Mouse (Mus musculus) adrenal gland, postnatal 36 days (tissue): ENCODE measurements around the gene Pglyrp2. TPM values are rescaled to one million over a fixed set of nuclear protein-coding genes. Genes with fewer than 3 reads are reported as not detected.

Experiments
- DNase-seq, 2 experiments: peaks; one replicate each; pipeline ENCODE4 v3.0.0; 2021; ENCODE audit warnings: mixed read lengths in 1 of 2
- total RNA-seq, 2 experiments: library from RNA; stranded (reverse); gene quantifications; 2 replicates each; pipeline ENCODE4 v1.2.3; 2021

Gene Pglyrp2
- total RNA-seq, 2 experiments from 2014 or later, result 0.16 TPM; not detected in 1

DNA sequence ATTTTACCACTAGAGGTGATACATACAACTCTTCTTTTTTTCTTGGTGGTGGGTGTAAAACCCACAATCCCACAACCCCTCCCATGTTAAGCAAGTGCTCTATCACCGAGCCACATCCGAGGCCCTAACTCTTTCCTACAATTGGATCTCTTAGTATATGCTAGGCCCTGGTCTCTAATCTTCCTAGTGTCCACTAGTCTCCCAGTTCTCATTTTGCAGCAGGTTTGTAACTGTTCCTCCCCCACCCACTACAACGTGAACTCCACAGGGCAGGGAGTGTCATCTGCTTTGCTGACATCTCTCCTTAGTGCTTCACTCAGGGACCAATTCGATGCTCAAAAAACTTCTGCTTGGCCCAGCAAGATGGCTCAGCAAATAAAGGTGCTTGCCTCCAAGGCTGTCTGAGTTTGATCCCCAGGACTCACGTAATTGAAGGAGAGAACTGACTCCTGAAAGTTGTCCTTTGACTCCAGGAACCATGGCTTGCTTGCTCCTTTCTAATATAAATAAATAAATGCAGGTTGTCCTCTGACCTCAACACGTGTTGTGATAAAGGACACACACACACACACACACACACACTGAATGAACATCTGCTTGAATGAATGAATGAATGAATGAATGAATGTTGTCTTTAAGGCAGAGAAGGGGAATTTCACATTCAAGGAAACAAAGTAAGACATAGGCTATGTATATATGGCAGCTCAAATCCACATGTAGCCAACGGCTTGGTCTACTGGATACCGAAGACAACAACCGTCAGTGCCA lies 21.8 kb downstream of the Pglyrp2 start:
- no peak for DNase-seq

DNA sequence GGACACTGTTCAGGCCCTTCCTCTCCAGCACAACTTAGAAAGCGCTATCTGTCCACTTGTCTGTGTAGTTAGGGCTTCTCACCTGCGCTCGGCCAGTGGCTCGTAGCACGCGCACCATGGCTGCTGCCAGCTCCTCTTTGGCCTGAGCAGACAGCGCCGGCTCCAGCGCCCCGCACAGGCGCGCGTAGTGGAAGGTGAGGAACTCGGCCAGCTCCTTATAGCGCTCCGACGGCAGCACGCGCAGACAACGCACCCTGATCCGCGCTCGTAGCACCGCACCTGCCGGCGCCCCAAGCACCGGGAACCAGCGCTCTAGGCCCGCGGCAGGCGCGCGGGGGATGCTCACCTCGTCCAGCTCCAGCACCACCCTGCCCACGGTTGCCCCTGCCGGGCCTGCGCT lies 27.7 kb downstream of the Pglyrp2 start:
- DNase-seq, result no peak

DNA sequence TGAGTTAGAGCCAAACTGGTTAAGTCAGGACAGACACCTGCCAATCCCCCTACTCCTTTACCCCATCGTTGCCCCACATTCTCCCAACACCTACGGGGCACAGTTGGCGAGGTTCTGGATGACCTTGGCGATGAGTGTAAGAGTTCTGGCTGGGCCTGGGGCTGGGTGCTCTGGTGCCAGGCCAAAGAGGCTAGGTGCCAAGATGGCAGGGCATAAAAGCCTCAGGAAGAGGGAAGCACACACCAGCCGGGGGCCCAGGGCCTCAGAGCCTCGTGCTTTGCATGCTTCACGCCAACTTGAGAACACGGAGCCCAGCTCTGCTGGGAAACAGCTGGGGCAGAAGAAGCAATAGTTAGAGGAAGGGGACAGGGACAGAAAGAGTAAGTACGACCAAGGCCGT lies 30.0 kb downstream of the Pglyrp2 start:
- peak in 1 of 2 experiments; percentile 48 for DNase-seq

DNA sequence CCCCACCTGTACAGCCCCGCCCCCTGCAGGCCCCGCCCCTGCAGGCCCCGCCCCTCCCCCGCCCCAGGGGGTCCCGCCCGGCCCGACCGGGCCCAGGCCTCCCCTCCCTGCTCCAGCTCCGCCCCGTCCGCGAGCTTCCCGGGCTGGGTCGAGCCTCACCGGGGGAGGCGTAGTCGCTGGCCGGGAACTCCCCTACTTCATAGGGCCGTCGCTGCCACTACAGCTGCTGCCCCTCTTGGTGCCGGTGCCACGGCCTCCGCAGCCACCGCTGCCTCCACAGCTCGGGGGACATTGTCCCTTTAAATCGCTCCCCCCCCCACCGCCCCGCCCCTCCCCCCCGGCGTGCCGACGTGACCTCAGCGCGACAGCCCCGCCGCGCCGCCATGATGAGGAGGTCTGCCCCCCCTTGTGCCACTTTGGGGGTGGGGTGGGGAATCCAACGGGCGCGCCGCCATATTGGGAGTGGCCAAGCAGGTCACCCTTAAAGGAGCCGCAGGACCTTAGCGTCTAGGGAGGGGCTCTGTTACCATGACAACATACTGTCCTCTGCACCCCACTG lies 34.8 kb downstream of the Pglyrp2 start, which contains the start of gene Wiz:
TSS of gene Wiz (minus strand) at position 339 of the 559 bp plus-strand sequence.
- peak; percentile 94 to 97 for DNase-seq

DNA sequence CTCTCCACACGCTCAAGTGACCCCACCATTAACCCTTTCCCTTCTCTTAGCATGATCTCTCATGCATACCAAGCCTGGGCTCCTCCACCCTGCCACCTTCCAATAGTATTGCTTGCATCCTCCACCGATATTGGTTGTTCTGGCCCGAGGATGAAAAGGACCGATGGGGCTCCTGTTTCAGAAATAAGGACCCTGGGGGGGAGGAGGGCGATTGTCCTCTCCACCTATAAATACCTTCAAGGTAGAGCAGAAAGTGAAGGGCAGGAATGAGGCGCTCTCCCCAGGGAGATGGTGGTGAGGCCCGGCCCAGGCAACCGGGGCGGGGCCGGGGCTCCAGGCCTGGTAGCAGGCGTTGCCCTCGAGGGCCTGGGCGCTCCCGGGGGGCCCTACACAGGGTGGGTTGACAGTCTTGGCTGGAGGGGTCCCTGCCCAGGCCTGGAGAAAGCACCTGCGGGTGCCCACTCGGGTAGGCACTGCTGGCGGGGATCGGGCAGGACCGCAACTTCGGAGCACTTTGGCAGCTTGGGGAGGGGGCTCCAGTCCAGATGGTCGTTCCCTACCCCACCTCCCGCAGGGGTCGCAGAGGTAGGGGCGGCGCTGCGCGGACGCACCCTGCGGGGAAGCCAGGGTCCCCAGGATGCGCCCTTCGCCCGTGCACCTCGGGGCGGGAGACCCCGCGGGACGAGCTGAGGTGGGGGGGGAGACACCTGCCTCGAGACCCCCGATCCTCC lies 35.4 kb downstream of the Pglyrp2 start:
- peak in 1 of 2 experiments; percentile 67 for DNase-seq

DNA sequence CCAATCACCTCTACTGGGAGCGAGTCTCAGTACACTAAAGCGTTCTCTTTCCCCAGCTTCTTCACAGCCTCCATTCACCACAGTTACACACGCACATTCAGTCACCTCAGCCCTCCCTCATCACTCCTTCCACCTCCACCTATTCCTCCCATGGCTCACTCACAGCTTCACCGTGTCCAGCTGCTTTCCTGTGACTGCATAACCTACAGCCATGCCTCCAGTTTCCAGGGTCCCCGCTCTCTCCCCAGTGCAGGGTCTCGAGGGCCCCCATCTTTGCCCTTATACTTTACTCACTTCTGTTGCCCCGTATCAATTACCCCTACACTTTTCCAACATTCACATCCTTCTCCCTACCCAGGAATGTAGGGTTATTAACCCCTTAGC lies 36.0 kb downstream of the Pglyrp2 start:
- no peak for DNase-seq

DNA sequence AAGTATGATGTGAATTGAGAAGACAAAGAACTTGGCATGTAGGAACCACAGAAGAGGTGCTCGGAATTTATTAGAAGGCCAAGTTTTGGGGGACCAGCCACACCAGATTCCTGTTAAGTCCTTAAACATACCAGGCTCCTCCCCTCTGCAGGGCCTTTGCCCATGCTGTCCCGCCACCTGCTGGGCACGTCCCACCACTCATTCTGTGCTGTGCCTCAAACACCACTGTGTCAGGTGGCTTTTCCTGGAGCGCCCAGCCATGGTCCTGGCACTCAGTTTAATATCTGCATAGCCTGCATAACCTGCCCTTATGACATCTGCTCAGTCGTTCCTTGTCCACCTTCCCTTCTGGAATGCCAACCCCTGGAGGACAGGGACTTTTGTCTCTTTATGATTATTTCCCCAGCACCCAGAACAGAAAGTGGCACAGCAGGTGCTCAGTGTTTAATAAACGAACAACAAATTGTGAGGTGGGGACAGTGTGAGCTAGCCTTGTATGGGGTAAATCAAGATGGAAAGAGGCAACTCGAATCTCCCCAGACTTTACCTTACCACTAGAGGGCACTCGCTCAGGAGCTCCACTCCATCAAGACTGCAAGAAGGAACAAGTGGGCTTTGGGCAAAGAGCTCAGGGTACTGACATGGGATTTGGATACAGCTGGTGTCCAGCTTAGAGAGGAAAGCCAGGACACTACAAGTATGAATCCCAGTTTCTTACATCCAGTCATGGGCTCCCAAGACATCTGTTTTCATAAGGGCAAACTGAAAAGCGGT lies 37.1 kb downstream of the Pglyrp2 start:
- peak in 1 of 2 experiments; percentile 62 for DNase-seq

DNA sequence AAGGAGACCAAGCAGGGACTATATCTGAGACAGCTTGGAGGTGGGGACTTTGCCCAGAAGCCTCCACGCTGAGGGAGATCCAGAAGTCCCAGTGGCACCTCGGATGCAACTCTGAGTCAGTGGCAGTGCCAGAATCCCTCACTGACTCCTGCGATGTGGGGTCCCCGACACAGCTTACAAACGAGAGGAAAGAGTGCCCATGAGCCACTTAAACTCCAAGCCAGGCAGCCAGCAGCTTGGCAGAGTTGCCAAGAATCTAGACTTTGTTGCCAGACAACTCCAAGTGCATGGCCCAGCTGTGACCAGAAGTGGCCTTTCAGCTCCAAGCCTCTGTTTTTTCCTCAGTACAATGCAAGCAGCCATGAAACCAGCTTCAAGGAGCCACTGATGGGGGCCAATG lies 40.3 kb downstream of the Pglyrp2 start:
- no peak for DNase-seq

DNA sequence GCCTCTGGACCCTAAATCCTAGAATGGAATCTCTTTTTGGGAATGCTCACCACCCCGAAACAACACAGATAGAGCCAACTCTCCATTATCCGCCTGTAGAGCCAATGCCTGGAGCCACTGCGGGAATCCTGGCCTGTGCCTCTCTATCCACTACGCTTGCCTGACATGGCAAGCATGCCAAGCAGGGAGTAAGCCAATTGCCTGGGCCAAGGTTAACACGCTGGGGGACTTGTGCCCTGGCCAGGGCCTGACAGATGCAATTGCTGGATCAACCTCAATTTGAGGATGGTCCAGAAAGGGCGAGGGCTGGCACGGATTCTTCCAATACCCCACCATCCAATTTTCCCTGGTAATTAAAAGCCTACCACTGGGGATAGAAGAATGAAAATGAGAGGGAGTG lies 41.4 kb downstream of the Pglyrp2 start:
- DNase-seq, result peak; percentile 46 to 58

DNA sequence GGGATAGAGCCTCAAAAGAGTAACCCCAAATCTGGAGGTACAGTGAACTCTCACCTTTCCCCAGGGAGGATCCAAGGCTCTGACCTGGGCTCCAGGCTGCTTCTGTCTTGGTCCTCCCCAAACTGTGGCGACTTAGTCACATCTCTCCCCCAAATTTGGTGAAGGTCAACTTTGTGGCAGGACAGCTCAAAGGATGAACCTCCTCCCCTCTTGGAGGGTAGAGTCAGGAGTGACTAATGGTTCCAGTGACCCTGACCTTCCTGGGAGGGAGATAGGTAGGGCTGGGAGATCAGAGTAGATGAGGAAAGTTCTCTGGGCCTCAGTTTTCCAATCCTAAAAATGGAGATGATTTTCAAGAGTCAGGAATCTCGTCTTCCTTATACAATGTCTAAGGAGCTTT lies 45.2 kb downstream of the Pglyrp2 start:
- peak; percentile 57 for DNase-seq

DNA sequence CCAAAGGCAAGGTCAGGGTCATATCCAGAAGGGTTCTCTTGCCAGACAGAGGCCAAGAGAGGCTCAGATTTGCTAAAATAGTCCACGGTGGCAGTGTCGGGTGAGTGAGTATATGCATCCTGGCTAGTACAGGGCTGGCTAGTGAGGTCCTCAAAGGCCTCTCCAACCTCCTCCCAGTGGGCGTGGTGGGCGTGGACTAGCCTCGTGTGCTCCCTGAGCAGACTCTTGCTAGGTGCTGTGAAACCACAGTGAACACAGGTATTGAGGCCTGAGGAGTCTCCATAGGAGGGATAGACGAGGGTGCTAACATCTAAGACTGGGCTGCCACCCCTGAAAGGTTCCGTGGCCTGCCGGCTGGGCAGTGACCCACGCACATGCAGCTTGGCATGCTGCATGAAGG lies 46.8 kb downstream of the Pglyrp2 start:
- no peak for DNase-seq

DNA sequence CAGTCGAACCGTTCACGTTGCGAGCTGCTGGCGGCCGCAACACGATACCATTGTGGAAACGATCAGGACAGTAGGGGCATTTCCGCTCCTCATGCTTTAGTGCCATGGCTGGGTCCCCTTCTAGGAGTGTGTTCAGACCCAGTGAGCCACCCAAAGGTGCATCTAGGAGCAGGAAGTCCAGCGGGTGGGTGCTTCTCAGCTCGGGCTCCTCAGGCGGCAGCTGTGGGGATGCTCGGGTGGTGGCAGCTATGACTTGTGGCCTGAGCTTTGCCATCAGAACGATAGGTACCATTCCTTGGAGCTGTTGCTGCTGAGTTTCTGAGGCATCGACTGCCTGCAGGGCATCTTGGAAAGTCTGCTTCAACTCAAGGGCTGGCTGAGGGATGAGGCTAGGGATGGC lies 47.5 kb downstream of the Pglyrp2 start:
- no peak for DNase-seq

DNA sequence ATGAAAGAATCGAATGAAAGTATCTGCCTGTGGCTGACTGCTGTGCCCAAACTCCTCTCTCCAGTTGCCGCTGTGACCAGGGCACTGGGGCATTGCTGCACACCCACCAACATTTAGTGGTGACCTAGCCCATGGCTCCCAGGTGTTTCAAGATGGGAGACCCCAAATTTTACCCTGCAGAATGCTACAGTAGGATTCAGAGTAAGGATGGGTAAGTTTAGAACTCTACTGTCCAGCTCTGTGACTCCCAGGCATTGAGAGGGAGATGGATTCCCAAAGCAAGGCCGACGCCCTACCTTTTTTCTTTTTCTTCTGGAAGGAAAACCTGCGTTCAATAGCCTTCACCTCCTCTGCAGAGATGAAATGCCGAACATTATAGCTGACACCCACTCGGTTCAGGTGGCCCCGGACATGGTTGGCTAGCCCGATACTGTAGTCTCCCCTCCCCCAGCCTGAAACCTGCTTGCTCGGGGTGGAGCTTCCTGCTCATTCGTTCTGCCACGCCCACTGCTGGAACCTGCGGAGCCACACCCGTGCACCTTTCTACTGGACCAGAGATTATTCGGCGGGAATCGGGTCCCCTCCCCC lies 54.9 kb downstream of the Pglyrp2 start:
- no peak for DNase-seq

DNA sequence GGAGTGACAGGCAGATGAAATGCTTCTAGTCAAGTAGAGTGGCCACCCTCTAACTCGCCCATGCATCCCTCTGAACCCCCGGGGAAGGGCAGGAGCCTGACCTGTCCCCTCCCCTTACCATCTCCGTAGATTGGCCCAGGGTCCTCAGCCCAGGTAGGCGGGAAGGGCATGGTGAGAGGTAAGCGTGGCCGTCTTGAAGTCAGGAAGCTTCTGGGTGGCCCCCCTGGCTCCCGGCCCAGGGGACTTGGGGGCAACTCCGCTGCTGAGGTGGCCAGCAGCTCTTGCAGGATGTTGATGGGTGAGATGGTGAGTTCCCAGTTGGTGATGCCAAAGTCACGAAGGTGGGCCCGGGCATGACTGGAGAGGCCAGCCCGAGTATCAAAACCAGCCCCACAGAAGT lies 56.3 kb downstream of the Pglyrp2 start:
- no peak for DNase-seq

DNA sequence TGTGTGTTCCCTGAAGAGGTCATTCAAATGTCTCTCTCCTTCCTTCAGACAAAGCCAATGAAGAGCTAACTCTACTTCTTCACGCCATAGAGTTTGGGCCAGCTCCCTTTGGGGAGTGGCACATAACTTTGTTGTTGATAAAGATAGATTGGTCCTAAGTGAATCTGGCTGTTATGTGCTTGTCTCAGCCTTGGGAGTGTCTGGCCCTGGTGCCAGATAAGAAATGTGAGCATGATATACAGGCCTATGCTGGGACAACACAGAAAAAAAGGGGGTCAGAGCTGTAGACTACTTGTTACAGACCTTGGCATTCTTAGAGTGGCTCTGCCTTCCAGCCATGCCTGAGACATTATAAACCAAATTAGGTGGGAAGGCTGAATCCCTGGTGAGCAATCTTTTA lies 58.7 kb downstream of the Pglyrp2 start:
- DNase-seq, result no peak

DNA sequence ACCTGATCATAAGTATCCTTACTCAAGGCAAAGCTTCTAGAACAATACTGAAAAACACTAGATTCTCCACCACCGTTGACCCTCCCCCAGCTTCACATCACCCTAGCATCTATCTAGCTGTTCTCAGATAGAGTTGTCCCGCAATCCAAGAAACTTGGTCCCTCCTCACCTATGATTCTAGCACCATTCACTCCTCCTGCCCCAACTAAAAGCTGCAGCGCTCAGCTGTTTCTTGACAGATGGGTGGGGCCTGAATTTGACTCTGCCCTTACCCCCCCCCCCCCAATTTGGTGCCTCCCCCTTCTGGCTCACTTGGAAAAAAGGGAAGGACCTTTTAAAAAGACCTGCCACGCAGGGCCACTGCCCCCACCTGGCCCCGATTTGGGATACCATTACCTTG lies 59.1 kb downstream of the Pglyrp2 start:
- DNase-seq, result no peak

DNA sequence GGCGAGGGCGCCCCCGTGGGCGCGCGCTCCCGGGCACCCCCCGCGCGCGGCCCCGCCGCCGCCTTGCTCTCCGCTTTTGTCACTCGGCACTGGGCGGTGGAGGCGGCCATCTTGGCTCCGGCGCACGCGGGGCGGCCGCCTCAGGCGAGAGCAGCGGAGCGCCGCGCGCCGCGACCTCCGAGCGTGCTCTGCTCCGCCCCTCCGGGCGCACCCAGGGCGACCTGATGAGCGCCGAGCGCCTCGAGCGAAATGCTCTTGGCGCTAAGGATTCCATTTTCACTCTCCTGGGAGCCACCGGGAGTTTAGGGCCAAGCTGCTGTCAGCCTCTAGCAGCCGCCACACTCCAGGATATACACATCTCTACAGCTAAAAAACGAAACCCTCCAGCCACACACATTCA lies 59.6 kb downstream of the Pglyrp2 start:
- DNase-seq, result peak; percentile 91 to 95

DNA sequence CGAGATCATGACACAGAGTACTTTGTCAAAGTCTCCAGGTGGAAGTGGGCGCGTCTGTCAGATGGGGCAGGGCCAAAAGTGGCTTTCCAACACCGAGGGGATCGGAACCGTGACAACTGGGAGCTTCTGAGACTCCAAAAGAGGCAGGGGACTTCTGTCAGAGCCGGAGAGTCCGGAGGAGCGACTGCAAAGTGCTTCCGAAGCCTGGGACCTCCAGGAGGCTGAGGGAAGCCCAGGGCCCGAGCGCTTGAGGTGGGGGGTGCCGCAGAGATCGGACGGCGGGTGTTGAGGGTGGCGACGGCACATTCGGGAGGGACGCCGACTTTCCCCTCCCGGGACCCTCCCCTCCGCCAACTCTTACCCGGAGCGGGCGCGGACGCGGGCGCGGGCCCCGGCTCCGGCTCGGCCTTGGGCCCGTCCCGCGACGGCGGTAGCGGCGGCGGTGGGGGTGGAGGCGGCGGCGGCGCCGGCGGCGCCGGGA lies 60.1 kb downstream of the Pglyrp2 start:
- DNase-seq, result peak in 1 of 2 experiments; percentile 35

DNA sequence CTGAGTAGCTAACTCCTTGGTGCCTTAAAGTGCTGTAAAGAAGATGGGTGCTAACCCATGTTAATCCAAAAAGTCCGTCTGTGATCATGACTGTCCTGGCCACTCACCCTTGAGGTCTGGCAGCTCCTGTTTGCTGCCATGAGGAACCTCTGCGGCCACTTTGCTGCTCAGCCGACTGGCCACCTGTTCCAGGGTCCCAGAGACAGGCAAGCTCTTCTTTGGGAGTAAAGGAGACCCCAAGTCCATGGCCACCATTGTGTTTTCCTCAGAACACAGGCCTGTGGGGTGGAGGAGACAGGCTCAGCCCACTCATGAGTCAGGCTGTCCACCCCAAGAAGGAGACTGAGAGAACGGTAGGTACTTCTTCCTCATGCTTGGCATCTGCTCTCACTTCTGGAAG lies 61.3 kb downstream of the Pglyrp2 start:
- no peak for DNase-seq
